Mouse (Mus musculus): ENCODE measurements at regions not wholly inside any gene's neighbourhood (a gene's known extent, or its start where the extent isn't known, plus 50 kb on each side); places are given as distances from the start of the nearest gene placed in this dataset.

DNA sequence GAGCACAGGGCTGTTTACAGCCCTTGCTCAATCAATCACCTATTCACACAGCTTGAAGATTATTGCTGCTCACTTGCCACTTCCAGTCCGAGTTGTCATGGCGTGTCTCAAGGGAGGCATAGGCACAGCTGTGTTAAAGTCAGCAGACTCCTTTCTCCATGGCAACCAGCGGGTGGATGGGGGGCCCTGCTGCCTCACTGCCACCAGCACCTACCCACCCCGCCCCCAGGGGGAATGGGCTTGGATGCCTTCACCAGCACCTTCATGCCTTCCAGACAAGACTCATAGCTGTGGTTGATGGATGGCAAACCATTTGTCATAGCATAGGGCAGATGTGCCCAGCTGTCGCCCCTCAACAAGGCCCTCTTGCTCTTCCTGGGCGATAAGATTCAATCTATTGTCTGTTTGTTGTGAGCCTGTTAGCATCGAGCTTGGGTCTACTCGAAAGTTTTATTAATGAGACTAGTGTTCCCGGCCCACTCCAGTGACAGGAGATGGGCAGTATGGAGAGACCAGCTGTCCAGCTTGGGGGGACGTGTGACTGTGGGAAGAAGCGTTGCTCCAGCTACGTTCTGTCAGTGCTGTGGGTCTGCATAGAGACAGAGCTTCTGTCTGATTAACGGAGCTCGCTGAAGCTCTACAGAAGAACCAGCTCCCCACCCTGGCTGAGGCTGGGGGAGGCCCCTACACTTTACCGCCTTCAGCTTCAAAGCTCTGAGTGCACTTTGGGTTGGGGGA lies 475.7 kb upstream of the Kcnab2 start:
- no peaks in the 10 kb centered on the region for H3K9me3 ChIP-seq (replicated peaks; ENCODE audit: control insufficient read depth, low read length)
- no peaks in the 10 kb centered on the region for H3K36me3 ChIP-seq (replicated peaks; ENCODE audit: control insufficient read depth, insufficient read depth, low read length)
- no peak for TF ChIP-seq CTCF (IDR thresholded peaks at IDR 0.05; ENCODE audit: low read depth)
- no peak for TF ChIP-seq EP300 (IDR thresholded peaks at IDR 0.05; ENCODE audit: low read depth)
- no peaks in the 10 kb centered on the region for H3K27me3 ChIP-seq (ENCODE audit: control insufficient read depth, insufficient read depth, low read length)
- no peak overlapping the region for H3K9ac ChIP-seq (replicated peaks; ENCODE audit: low read depth, low read length)
- no peak for ATAC-seq (ENCODE audit: insufficient read depth, low read depth)
- DNase-seq (ENCODE audit: low spot score), result no peak
- no peaks in the 10 kb centered on the region for H3K4me1 ChIP-seq (ENCODE audit: control insufficient read depth, insufficient read depth)
- H3K27ac ChIP-seq (ENCODE audit: low read depth), result no peak overlapping the region
- no peak overlapping the region for H3K4me2 ChIP-seq (ENCODE audit: low read depth, low read length)
- 49% methylated on average over 15 of the region's 15 CpGs for WGBS
- H3K4me3 ChIP-seq (ENCODE audit: low read depth, low read length), result no peak overlapping the region

DNA sequence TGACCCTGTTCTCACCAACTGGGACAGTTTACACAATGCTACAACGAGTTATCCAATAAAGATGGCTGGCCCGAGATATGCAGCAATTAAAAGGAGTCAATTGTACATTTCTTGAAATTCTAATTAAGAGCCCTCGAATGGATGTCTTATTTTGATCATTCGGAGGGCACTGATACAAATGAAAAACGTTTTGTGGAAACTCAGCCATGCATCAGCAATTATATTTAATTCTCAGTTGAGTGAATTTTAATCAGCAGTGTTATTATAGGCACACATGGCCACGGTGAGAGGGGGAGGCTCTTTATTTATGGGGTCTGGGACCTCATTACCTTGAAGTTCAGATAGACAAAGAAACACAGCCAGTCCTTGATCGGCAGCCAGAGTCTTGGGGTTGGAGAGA lies 471.3 kb upstream of the Kcnab2 start:
- 65% methylated on average over 7 of the region's 7 CpGs for WGBS
- no peak for TF ChIP-seq CTCF (IDR thresholded peaks at IDR 0.05; ENCODE audit: low read depth)
- no peak for TF ChIP-seq EP300 (IDR thresholded peaks at IDR 0.05; ENCODE audit: low read depth)
- ATAC-seq (ENCODE audit: insufficient read depth, low read depth), result no peak
- Histone ChIP-seq H3K4me1 (ENCODE audit: control insufficient read depth, insufficient read depth) (no peaks in the 10 kb centered on the region), H3K36me3 (replicated peaks; ENCODE audit: control insufficient read depth, insufficient read depth, low read length) (no peaks in the 10 kb centered on the region), H3K9ac (replicated peaks; ENCODE audit: low read depth, low read length) (no peak overlapping the region), H3K27me3 (ENCODE audit: control insufficient read depth, insufficient read depth, low read length) (no peaks in the 10 kb centered on the region), H3K4me2 (ENCODE audit: low read depth, low read length) (no peak overlapping the region), H3K4me3 (ENCODE audit: low read depth, low read length) (no peak overlapping the region), H3K9me3 (replicated peaks; ENCODE audit: control insufficient read depth, low read length) (0 out of 2 replicates have a peak, but pooled peaks cover 4% of the 10 kb centered on the region), H3K27ac (ENCODE audit: low read depth) (no peak overlapping the region)
- no peak for DNase-seq (ENCODE audit: low spot score)

DNA sequence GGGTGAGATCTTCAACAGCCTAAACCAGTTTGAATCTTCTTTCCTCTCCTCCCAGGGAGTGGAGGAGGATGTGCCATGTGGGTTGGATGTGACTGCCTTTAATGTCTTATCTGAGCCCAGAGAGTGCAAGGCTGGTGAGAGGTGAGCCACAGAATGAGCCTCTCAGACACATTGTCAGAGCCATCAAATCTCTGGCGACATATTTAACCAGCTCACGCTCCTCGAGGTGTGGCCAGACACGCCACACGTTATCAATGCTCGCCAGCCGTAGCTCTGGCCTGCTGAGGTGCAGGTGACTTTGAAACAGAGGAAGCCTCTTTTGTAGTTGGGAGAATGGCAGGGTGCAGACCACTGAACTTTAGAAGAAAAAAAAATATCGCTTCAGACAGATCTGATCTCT lies 463.5 kb upstream of the Kcnab2 start:
- ATAC-seq (ENCODE audit: insufficient read depth, low read depth) (no peak), DNase-seq (ENCODE audit: low spot score) (no peak)
- H3K36me3 ChIP-seq (replicated peaks; ENCODE audit: control insufficient read depth, insufficient read depth, low read length), result no peaks in the 10 kb centered on the region
- H3K27ac ChIP-seq (ENCODE audit: low read depth), result no peak overlapping the region
- no peaks in the 10 kb centered on the region for H3K27me3 ChIP-seq (ENCODE audit: control insufficient read depth, insufficient read depth, low read length)
- H3K9me3 ChIP-seq (replicated peaks; ENCODE audit: control insufficient read depth, low read length), result 0 out of 2 replicates have a peak, but pooled peaks cover 3% of the 10 kb centered on the region
- WGBS, result 58% methylated on average over 8 of the region's 8 CpGs
- H3K9ac ChIP-seq (replicated peaks; ENCODE audit: low read depth, low read length), result no peak overlapping the region
- no peak for TF ChIP-seq EP300 (IDR thresholded peaks at IDR 0.05; ENCODE audit: low read depth)
- TF ChIP-seq CTCF (IDR thresholded peaks at IDR 0.05; ENCODE audit: low read depth), result no peak
- no peaks in the 10 kb centered on the region for H3K4me1 ChIP-seq (ENCODE audit: control insufficient read depth, insufficient read depth)
- H3K4me3 ChIP-seq (ENCODE audit: low read depth, low read length), result no peak overlapping the region
- no peak overlapping the region for H3K4me2 ChIP-seq (ENCODE audit: low read depth, low read length)

DNA sequence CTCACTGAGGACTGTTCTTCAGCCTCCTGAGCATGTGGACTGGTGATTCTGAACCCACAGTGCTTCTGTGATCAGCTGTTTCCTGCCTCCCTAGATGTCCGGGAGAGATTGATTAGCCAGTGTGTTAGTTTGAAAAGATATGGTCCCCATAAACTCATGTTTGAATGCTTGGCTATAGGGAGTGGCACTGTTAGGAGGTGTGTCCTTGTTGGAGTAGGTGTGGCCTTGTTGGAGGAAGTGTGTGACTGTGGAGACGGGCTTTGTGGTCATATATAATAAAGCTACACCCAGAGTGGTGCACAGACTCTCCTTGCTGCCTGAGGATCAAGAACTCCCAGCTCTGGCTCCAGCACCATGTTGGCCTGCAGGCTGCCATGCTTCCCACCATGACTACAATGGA lies 458.9 kb upstream of the Kcnab2 start:
- no peak overlapping the region for H3K4me2 ChIP-seq (ENCODE audit: low read depth, low read length)
- no peak for DNase-seq (ENCODE audit: low spot score)

DNA sequence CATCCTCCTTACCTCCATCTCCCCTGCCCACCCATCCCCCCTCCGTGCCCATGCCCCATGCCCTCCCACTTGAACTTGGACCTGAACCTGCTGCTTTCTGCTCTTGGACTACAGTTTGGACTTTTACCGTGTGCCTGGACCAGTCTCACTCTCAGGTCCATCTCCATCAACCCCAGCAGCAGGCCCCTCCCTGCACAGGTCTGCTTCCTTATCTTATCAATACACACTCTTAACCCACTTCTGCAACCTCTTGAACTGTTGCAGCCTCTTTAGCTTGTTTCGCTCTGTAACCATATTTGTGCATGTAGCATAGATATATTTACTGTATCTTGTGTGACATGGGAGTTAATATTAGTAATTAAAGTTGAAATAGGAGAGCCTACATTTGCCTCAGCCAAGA lies 457.8 kb upstream of the Kcnab2 start:
- ATAC-seq (ENCODE audit: insufficient read depth, low read depth) (no peak), DNase-seq (ENCODE audit: low spot score) (no peak)
- no peaks in the 10 kb centered on the region for H3K4me1 ChIP-seq (ENCODE audit: control insufficient read depth, insufficient read depth)
- H3K9me3 ChIP-seq (replicated peaks; ENCODE audit: control insufficient read depth, low read length), result 0 out of 2 replicates have a peak, but pooled peaks cover 4% of the 10 kb centered on the region
- TF ChIP-seq CTCF (IDR thresholded peaks at IDR 0.05; ENCODE audit: low read depth), result no peak
- TF ChIP-seq EP300 (IDR thresholded peaks at IDR 0.05; ENCODE audit: low read depth), result no peak
- H3K27me3 ChIP-seq (ENCODE audit: control insufficient read depth, insufficient read depth, low read length), result no peaks in the 10 kb centered on the region
- no peak overlapping the region for H3K9ac ChIP-seq (replicated peaks; ENCODE audit: low read depth, low read length)
- WGBS, result 47% methylated on average over 3 of the region's 3 CpGs
- no peak overlapping the region for H3K4me2 ChIP-seq (ENCODE audit: low read depth, low read length)
- no peaks in the 10 kb centered on the region for H3K36me3 ChIP-seq (replicated peaks; ENCODE audit: control insufficient read depth, insufficient read depth, low read length)
- no peak overlapping the region for H3K27ac ChIP-seq (ENCODE audit: low read depth)
- H3K4me3 ChIP-seq (ENCODE audit: low read depth, low read length), result no peak overlapping the region

More for the DNA sequence above, 458.9 kb upstream of the Kcnab2 start:
- H3K36me3 ChIP-seq (replicated peaks; ENCODE audit: control insufficient read depth, insufficient read depth, low read length), result no peaks in the 10 kb centered on the region
- TF ChIP-seq EP300 (IDR thresholded peaks at IDR 0.05; ENCODE audit: low read depth), result no peak
- no peak for TF ChIP-seq CTCF (IDR thresholded peaks at IDR 0.05; ENCODE audit: low read depth)
- ATAC-seq (ENCODE audit: insufficient read depth, low read depth), result no peak
- no peak overlapping the region for H3K9ac ChIP-seq (replicated peaks; ENCODE audit: low read depth, low read length)
- H3K27me3 ChIP-seq (ENCODE audit: control insufficient read depth, insufficient read depth, low read length), result no peaks in the 10 kb centered on the region
- H3K4me1 ChIP-seq (ENCODE audit: control insufficient read depth, insufficient read depth), result no peaks in the 10 kb centered on the region
- 0 out of 2 replicates have a peak, but pooled peaks cover 4% of the 10 kb centered on the region for H3K9me3 ChIP-seq (replicated peaks; ENCODE audit: control insufficient read depth, low read length)
- H3K27ac ChIP-seq (ENCODE audit: low read depth), result no peak overlapping the region
- H3K4me3 ChIP-seq (ENCODE audit: low read depth, low read length), result no peak overlapping the region
- 63% methylated on average over 2 of the region's 2 CpGs for WGBS

Data from heart, postnatal 0 days (tissue).